Mouse (Mus musculus) MEL (cell line): ENCODE results near the gene Grin2d. TPM values are rescaled to one million over a fixed set of nuclear protein-coding genes. Genes with fewer than 3 reads are reported as not detected.

ENCODE experiments used
- DNase-seq: peaks from one replicate; pipeline ENCODE4 v3.0.0; 2011; ENCODE audit warnings: low read depth, low spot score
- H3K27ac ChIP-seq: 2 replicates; pipeline ENCODE4 v1.5.1; 2012; ENCODE audit warnings: low read depth, mild to moderate bottlenecking, control low read depth, low read length, moderate library complexity; ENCODE audit not compliant: control insufficient read depth
- H3K27me3 ChIP-seq, 2 experiments: fragments of 150-350 bp in 1 of 2; sonication (generic) in 1 of 2; 2 replicates each; pipeline ENCODE4 v1.6.1; 2012; ENCODE audit warnings: low read length in 2 of 2, mild to moderate bottlenecking in 2 of 2, improper control_type of control experiment in 1 of 2, moderate library complexity in 1 of 2; ENCODE audit not compliant: insufficient read depth in 2 of 2, control insufficient read depth in 1 of 2
- H3K36me3 ChIP-seq, 2 experiments: 2 replicates each; pipeline ENCODE4 v1.6.1; 2012 to 2014; ENCODE audit warnings: low read length in 2 of 2, improper control_type of control experiment in 1 of 2, inconsistent platforms in 1 of 2, mild to moderate bottlenecking in 1 of 2; ENCODE audit not compliant: insufficient read depth in 2 of 2, control insufficient read depth in 1 of 2
- H3K4me1 ChIP-seq, 2 experiments: fragments of 150-350 bp in 1 of 2; sonication (generic) in 1 of 2; 2 replicates each; pipeline ENCODE4 v1.6.1; 2012; ENCODE audit warnings: low read length in 2 of 2, improper control_type of control experiment in 1 of 2, mild to moderate bottlenecking in 1 of 2; ENCODE audit not compliant: insufficient read depth in 2 of 2, control insufficient read depth in 1 of 2
- H3K4me3 ChIP-seq, 2 experiments: fragments of 150-350 bp in 1 of 2; sonication (generic) in 1 of 2; 2 replicates each; pipeline ENCODE4 v1.5.1; 2012; ENCODE audit warnings: low read depth in 2 of 2, low read length in 2 of 2, mild to moderate bottlenecking in 2 of 2, moderate library complexity in 2 of 2, control low read depth in 1 of 2, improper control_type of control experiment in 1 of 2; ENCODE audit not compliant: control insufficient read depth in 1 of 2, insufficient read depth in 1 of 2
- H3K79me2 ChIP-seq: 2 replicates; pipeline ENCODE4 v1.6.1; 2012; ENCODE audit warnings: mild to moderate bottlenecking, low read length, moderate library complexity; ENCODE audit not compliant: control insufficient read depth, poor library complexity, insufficient read depth
- H3K9ac ChIP-seq: 2 replicates; pipeline ENCODE4 v1.6.1; 2012; ENCODE audit warnings: low read depth, mild to moderate bottlenecking, control low read depth, low read length, moderate library complexity; ENCODE audit not compliant: control insufficient read depth, poor library complexity, severe bottlenecking
- H3K9me3 ChIP-seq: fragments of 150-350 bp; sonication (generic); replicated peaks from 2 replicates; pipeline ENCODE4 v1.6.1; 2012; ENCODE audit warnings: mild to moderate bottlenecking, low read length, improper control_type of control experiment, moderate library complexity; ENCODE audit not compliant: insufficient read depth
- ETS1 ChIP-seq: IDR thresholded peaks from 2 replicates; pipeline ENCODE4 v1.6.1; 2012; ENCODE audit warnings: low read depth, mild to moderate bottlenecking, inconsistent platforms, low read length, improper control_type of control experiment, moderate library complexity
- JUND ChIP-seq: IDR thresholded peaks from 2 replicates; pipeline ENCODE4 v1.6.1; 2011; ENCODE audit warnings: low read depth, mild to moderate bottlenecking, improper control_type of control experiment, low read length
- MAZ ChIP-seq: IDR thresholded peaks from 2 replicates; pipeline ENCODE4 v1.6.1; 2012; ENCODE audit warnings: low read depth, mild to moderate bottlenecking, inconsistent platforms, low read length, improper control_type of control experiment
- MXI1 ChIP-seq: IDR thresholded peaks from 2 replicates; pipeline ENCODE4 v1.6.1; 2011; ENCODE audit warnings: mild to moderate bottlenecking, low read depth, low read length, improper control_type of control experiment
- MYC ChIP-seq: IDR thresholded peaks from 2 replicates; pipeline ENCODE4 v1.6.1; 2011; ENCODE audit warnings: low read depth, mild to moderate bottlenecking, low read length, improper control_type of control experiment, moderate library complexity
- NELFE ChIP-seq: IDR thresholded peaks from 2 replicates; pipeline ENCODE4 v1.6.1; 2011; ENCODE audit warnings: low read depth, low read length, improper control_type of control experiment
- POLR2AphosphoS2 ChIP-seq: IDR thresholded peaks from 2 replicates; pipeline ENCODE4 v1.6.1; 2011; ENCODE audit warnings: low read length, improper control_type of control experiment
- TCF12 ChIP-seq: IDR thresholded peaks from 2 replicates; pipeline ENCODE4 v1.6.1; 2014; ENCODE audit warnings: low read depth, mild to moderate bottlenecking, inconsistent platforms, low read length, improper control_type of control experiment, moderate library complexity
- UBTF ChIP-seq: IDR thresholded peaks from 2 replicates; pipeline ENCODE4 v1.6.1; 2012; ENCODE audit warnings: low read depth, mild to moderate bottlenecking, inconsistent platforms, low read length, improper control_type of control experiment, moderate library complexity, borderline replicate concordance; ENCODE audit not compliant: insufficient read depth
- USF2 ChIP-seq, 2 experiments: IDR thresholded peaks; 2 replicates each; pipeline ENCODE4 v1.6.1; 2011 to 2012; ENCODE audit warnings: improper control_type of control experiment in 2 of 2, low read length in 2 of 2, borderline replicate concordance in 1 of 2, inconsistent platforms in 1 of 2, low read depth in 1 of 2, mild to moderate bottlenecking in 1 of 2; ENCODE audit not compliant: insufficient read depth in 1 of 2
- ZC3H11A ChIP-seq: IDR thresholded peaks from 2 replicates; pipeline ENCODE4 v1.6.1; 2012; ENCODE audit warnings: low read depth, mild to moderate bottlenecking, inconsistent platforms, low read length, improper control_type of control experiment
- ZMIZ1 ChIP-seq: IDR thresholded peaks from 2 replicates; pipeline ENCODE4 v1.6.1; 2012; ENCODE audit warnings: low read depth, mild to moderate bottlenecking, inconsistent platforms, low read length, improper control_type of control experiment, moderate library complexity
- ZNF384 ChIP-seq: IDR thresholded peaks from 2 replicates; pipeline ENCODE4 v1.6.1; 2012; ENCODE audit warnings: low read depth, mild to moderate bottlenecking, inconsistent platforms, low read length, improper control_type of control experiment
- polyA plus RNA-seq, 2 experiments: library from polyadenylated mRNA; stranded (reverse) in 1 of 2; unstranded in 1 of 2; fragments of >175 nt in 1 of 2; fragments of >200 nt in 1 of 2; gene quantifications; 2 replicates each; pipeline versions ENCODE4 v1.2.1 to v1.2.4; 2012; ENCODE audit warnings: low replicate concordance in 2 of 2, low read depth in 1 of 2; ENCODE audit not compliant: insufficient read length in 2 of 2, insufficient read depth in 1 of 2, missing spikeins in 1 of 2
- total RNA-seq: library from RNA; depleted of rRNA; stranded (reverse); fragments of 300-350 nt; gene quantifications from 2 replicates; pipeline ENCODE4 v1.2.3, GENCODE M21; 2012

Grin2d gene
- total and polyA plus RNA-seq, 3 experiments, result 0.19 to 0.57 TPM; not detected in 1

- H3K9ac ChIP-seq, result no peak overlapping the region
- peaks cover 12% of the 10 kb centered on the region for H3K79me2 ChIP-seq
- TF ChIP-seq ZC3H11A (no peak), MYC (no peak), ZNF384 (no peak), NELFE (no peak), UBTF (no peak), ZMIZ1 (no peak), MAZ (no peak), TCF12 (no peak), MXI1 (no peak), JUND (no peak), POLR2AphosphoS2 (no peak), USF2 (IDR thresholded peaks at IDR 0.05; ENCODE audit: borderline replicate concordance in 1 of 2, insufficient read depth in 1 of 2, low read depth in 1 of 2, low read length in 2 of 2) (no peak), ETS1 (no peak)
- H3K4me1 ChIP-seq, result peaks cover 5 to 13% of the 10 kb centered on the region in 2 experiments; a peak in 3 of 4 replicates
- no peak for DNase-seq
- no peaks in the 10 kb centered on the region; a peak in 1 of 4 replicates for H3K27me3 ChIP-seq
- no peak overlapping the region for H3K4me3 ChIP-seq
- H3K9me3 ChIP-seq, result no peaks in the 10 kb centered on the region
- H3K27ac ChIP-seq, result no peak overlapping the region
- peaks cover 0 to 3% of the 10 kb centered on the region in 2 experiments; a peak in 1 of 4 replicates for H3K36me3 ChIP-seq
Measured at GRCm38 (mm10) chr7:45870282-45871058, 7.7 kb downstream of the Grin2d start.

DNA sequence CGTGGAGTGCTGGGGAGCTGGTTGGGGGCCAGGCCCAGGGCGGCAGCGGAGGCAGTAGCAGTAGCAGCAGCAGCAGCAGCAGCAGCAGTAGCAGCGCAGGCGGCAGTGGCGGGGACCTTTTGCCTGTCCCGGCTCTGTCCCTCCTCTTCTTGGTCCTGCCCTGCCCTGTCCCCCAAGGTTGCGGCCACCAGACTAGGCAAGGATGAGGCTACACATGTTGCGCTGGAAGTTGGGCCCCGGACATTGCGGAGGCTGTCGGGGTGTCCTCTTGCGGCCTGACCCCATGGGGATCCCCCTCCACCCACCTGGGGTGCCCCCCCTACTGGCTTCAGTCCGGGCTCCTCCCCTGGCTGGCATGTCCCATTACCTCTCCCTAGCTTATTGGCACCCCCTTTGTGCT, 8.4 kb downstream of the Grin2d start:
- H3K36me3 ChIP-seq, result peaks cover 0 to 7% of the 10 kb centered on the region in 2 experiments; a peak in 1 of 4 replicates
- no peaks in the 10 kb centered on the region; a peak in 1 of 4 replicates for H3K27me3 ChIP-seq
- no peak overlapping the region for H3K9ac ChIP-seq
- no peak for DNase-seq
- H3K9me3 ChIP-seq, result no peaks in the 10 kb centered on the region
- no peak overlapping the region for H3K27ac ChIP-seq
- no peak overlapping the region for H3K4me3 ChIP-seq
- peaks cover 12% of the 10 kb centered on the region for H3K79me2 ChIP-seq
- no peak for TF ChIP-seq ZC3H11A
- H3K4me1 ChIP-seq, result peaks cover 5 to 18% of the 10 kb centered on the region in 2 experiments; a peak in 3 of 4 replicates
